Mouse (Mus musculus) NIH3T3 (cell line): ENCODE results near the gene Rdh16.
"Not testable (repeated sequence)": the region's sequence is repeated elsewhere in the genome, so short reads cannot be mapped to it uniquely, and the experiment has no call there.

Source experiments
- DNase-seq: peaks from one replicate; pipeline ENCODE4 v3.0.0-alpha.2; 2012; ENCODE audit warnings: low read depth

The Rdh16 gene

GRCm38 (mm10) chr10:127834186-127834585 is 33.2 kb downstream of the Rdh16 start:
- not testable (repeated sequence) for DNase-seq

- no peak for DNase-seq
These were observed 34.3 kb downstream of the Rdh16 start for GRCm38 (mm10) chr10:127835292-127835691.

- not testable (repeated sequence) for DNase-seq
These were observed 36.8 kb downstream of the Rdh16 start for GRCm38 (mm10) chr10:127837793-127838192.

GRCm38 (mm10) chr10:127838539-127838938 is 37.6 kb downstream of the Rdh16 start:
- no peak for DNase-seq

- no peak for DNase-seq
These were observed 39.8 kb downstream of the Rdh16 start for GRCm38 (mm10) chr10:127840776-127841175.

GRCm38 (mm10) chr10:127845945-127846344 is 45.0 kb downstream of the Rdh16 start:
- DNase-seq: not testable (repeated sequence)

- DNase-seq: no peak
These were observed 47.1 kb downstream of the Rdh16 start for GRCm38 (mm10) chr10:127848089-127848488.

- no peak for DNase-seq
These were observed 48.7 kb downstream of the Rdh16 start, which contains the start of gene Rdh19 for GRCm38 (mm10) chr10:127849628-127850027. Gene Rdh19, plus strand, starts transcription at chr10:127849928.

- no peak for DNase-seq
These were observed 55.4 kb downstream of the Rdh16 start for GRCm38 (mm10) chr10:127856376-127856775.

GRCm38 (mm10) chr10:127864931-127865330 is 64.0 kb downstream of the Rdh16 start:
- DNase-seq: no peak

GRCm38 (mm10) chr10:127866232-127866631 is 65.3 kb downstream of the Rdh16 start, which contains the start of gene Rdh16f2:
Gene Rdh16f2, plus strand, starts transcription at chr10:127866474.
- no peak for DNase-seq

- peak; percentile 40 for DNase-seq
These were observed 71.5 kb downstream of the Rdh16 start for GRCm38 (mm10) chr10:127872484-127872883.

GRCm38 (mm10) chr10:127877681-127878080 is 76.7 kb downstream of the Rdh16 start:
- DNase-seq: no peak

GRCm38 (mm10) chr10:127878262-127879057 is 77.5 kb downstream of the Rdh16 start:
- no peak for DNase-seq

- peak; percentile 53 for DNase-seq
These were observed 78.3 kb downstream of the Rdh16 start for GRCm38 (mm10) chr10:127879155-127879688.

- DNase-seq: no peak
These were observed 80.1 kb downstream of the Rdh16 start for GRCm38 (mm10) chr10:127881041-127881440.

- DNase-seq: no peak
These were observed 85.6 kb downstream of the Rdh16 start for GRCm38 (mm10) chr10:127886551-127886950.

GRCm38 (mm10) chr10:127886971-127887370 is 86.0 kb downstream of the Rdh16 start:
- DNase-seq: no peak

GRCm38 (mm10) chr10:127888605-127889004 is 87.7 kb downstream of the Rdh16 start, which contains the start of gene Rdh7:
Gene Rdh7, minus strand, starts transcription at chr10:127888817.
- no peak for DNase-seq

GRCm38 (mm10) chr10:127891481-127891880 is 90.5 kb downstream of the Rdh16 start:
- no peak for DNase-seq

GRCm38 (mm10) chr10:127893163-127894022 is 92.4 kb downstream of the Rdh16 start:
- DNase-seq: not testable (repeated sequence)
